Mouse (Mus musculus) forebrain, embryonic 13.5 days (tissue): Measurements from ENCODE around the gene Me1. TPM values are rescaled to one million over a fixed set of nuclear protein-coding genes. Genes with fewer than 3 reads are reported as not detected.

Experiments
- ATAC-seq: fragments of 200-750 bp; cut with Nextera tagmentation; 2 replicates; pipeline ENCODE4 v1.8.0; 2017
- H3K27ac ChIP-seq: fragments of 300-500 bp; sonication (generic); 2 replicates; pipeline ENCODE4 v1.5.1; 2015; ENCODE audit warnings: inconsistent platforms, mild to moderate bottlenecking, moderate library complexity
- H3K27me3 ChIP-seq: fragments of 300-500 bp; sonication (generic); 2 replicates; pipeline ENCODE4 v1.6.1; 2015; ENCODE audit warnings: mild to moderate bottlenecking, inconsistent platforms
- H3K36me3 ChIP-seq: fragments of 300-500 bp; sonication (generic); 2 replicates; pipeline ENCODE4 v1.6.1; 2015; ENCODE audit warnings: mild to moderate bottlenecking, inconsistent platforms; ENCODE audit not compliant: poor library complexity, severe bottlenecking
- H3K4me1 ChIP-seq: fragments of 300-500 bp; sonication (generic); 2 replicates; pipeline ENCODE4 v1.6.1; 2015; ENCODE audit warnings: inconsistent platforms
- H3K4me2 ChIP-seq: fragments of 300-500 bp; sonication (generic); 2 replicates; pipeline ENCODE4 v1.6.1; 2015; ENCODE audit warnings: inconsistent platforms, mild to moderate bottlenecking, moderate library complexity
- H3K4me3 ChIP-seq: fragments of 300-500 bp; sonication (generic); 2 replicates; pipeline ENCODE4 v1.5.1; 2015; ENCODE audit warnings: mild to moderate bottlenecking, inconsistent platforms
- H3K9ac ChIP-seq: fragments of 300-500 bp; sonication (generic); 2 replicates; pipeline ENCODE4 v1.6.1; 2015; ENCODE audit warnings: mild to moderate bottlenecking, inconsistent platforms
- H3K9me3 ChIP-seq: fragments of 300-500 bp; sonication (generic); replicated peaks from 2 replicates; pipeline ENCODE4 v1.6.1; 2016; ENCODE audit warnings: inconsistent platforms
- WGBS: fragments of 180-500 bp; shearing (Covaris S2); methylation state at CpG from one replicate; pipeline ENCODE4 v1.1.7; 2015; 5-methylcytosine and 5-hydroxymethylcytosine counted together
- polyA plus RNA-seq: library from polyadenylated mRNA; unstranded; fragments of >200 nt; fragmentation: Nextera tagmentation; extraction: Ambion mirVana; gene quantifications from 2 replicates; pipeline ENCODE4 v1.2.1, GENCODE M21; 2015

The Me1 gene
- polyA plus RNA-seq, result 8.1 and 9.5 TPM in 2 replicates

- Histone ChIP-seq H3K9me3 (no peaks in the 10 kb centered on the region), H3K4me2 (peak within 1 kb of the TSS; percentile 90), H3K36me3 (no peaks in the 10 kb centered on the region), H3K4me3 (peak within 1 kb of the TSS; percentile 78), H3K4me1 (peaks cover 6% of the 10 kb centered on the region; the same call in 1 of the 2 replicates), H3K27me3 (no peaks in the 10 kb centered on the region), H3K27ac (no peak within 1 kb of the TSS), H3K9ac (peak within 1 kb of the TSS; percentile 81)
- peak; percentile 86 for ATAC-seq
- under 1% methylated on average over 34 of the region's 46 CpGs for WGBS
Observed at GRCm38 (mm10) chr9:86695818-86696261, at the start of gene Me1. TSS of gene Me1 (minus strand) at chr9:86695953.

DNA sequence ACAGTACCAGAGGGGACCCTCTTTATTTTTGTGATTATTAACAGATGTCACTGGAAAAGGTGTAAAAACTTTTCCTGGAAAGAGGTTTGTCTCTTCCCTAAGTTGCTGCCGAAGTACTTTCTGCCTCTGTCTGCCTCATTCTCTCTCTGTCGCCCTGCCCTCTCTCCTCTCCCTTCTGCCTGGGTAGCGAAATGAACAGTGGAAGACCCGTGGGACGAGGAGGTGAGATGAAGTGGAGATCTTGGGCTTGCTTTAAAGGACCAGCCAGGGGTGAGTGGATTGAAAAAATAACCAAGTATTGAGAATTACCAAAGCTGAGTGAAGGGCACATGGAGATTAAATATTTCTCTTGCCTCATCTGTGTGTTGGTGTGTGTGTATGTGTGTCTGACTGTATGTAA lies 48.3 kb upstream of the Me1 start:
- Histone ChIP-seq H3K9me3 (no peaks in the 10 kb centered on the region), H3K27ac (no peak overlapping the region), H3K4me1 (peaks cover 10% of the 10 kb centered on the region), H3K36me3 (no peaks in the 10 kb centered on the region), H3K9ac (no peak overlapping the region), H3K27me3 (peaks cover 4% of the 10 kb centered on the region; the same call in 1 of the 2 replicates), H3K4me3 (peak overlapping the region; percentile 33; the same call in 1 of the 2 replicates), H3K4me2 (peak overlapping the region; percentile 64; the same call in 1 of the 2 replicates)
- WGBS, result 35% methylated on average over 5 of the region's 5 CpGs
- ATAC-seq, result no peak

DNA sequence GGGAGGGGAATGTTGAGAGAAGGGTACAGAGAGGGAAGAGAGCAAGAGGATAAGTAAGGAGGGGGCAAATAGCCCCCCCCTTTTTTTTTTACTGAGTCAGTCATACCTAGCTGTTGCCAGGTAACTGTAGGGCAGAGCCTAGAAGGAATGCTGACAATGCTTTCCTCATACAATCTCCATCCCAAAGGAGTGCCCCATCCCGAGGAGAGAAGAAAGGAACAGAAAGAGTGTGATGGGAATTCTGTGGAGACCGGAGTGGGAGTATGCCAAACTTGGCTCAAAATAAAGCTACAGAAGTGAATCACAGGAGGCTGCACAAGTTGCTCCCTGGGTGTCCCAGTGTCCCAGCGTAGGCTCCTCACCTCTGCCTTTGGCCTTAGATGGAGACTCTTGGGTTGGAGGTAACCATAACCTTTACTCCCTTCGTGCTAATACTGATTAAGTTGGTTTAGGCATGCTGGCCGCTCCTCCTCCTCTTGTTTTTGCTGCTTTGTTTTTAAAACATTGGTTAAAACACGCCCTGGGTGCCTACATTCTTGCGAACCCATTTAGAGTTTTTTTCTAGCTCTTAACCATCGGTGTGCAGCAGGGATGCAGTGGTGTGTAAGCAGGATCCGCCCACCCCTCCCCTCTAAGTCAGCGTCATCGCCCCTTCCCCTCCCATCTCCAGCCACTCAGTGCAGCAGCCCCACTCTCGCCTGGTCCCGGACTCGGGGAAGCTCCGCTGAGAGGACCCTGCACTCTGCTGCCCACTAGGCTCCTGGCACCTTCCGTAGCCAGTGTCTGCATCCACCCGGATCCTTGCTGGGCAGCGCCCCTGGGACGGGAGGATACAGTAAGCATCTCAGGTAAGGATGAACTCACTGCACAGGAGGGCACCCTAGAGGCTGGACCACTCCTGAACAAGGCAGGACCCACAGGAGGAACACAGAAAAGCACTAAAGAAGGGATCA lies 47.5 kb upstream of the Me1 start, which contains the start of gene Prss35:
Gene Prss35 (plus strand): TSS at position 691 of the 953 bp plus-strand sequence.
- Histone ChIP-seq H3K4me2 (peak within 1 kb of the TSS; percentile 64), H3K4me3 (peak within 1 kb of the TSS; percentile 33), H3K9ac (peak within 1 kb of the TSS; percentile 48; the same call in 1 of the 2 replicates), H3K27me3 (peaks cover 4% of the 10 kb centered on the region; the same call in 1 of the 2 replicates), H3K9me3 (no peaks in the 10 kb centered on the region), H3K27ac (no peak within 1 kb of the TSS), H3K36me3 (no peaks in the 10 kb centered on the region), H3K4me1 (peaks cover 10% of the 10 kb centered on the region)
- ATAC-seq, result peak; percentile 80
- 1% methylated on average over 19 of the region's 19 CpGs for WGBS

DNA sequence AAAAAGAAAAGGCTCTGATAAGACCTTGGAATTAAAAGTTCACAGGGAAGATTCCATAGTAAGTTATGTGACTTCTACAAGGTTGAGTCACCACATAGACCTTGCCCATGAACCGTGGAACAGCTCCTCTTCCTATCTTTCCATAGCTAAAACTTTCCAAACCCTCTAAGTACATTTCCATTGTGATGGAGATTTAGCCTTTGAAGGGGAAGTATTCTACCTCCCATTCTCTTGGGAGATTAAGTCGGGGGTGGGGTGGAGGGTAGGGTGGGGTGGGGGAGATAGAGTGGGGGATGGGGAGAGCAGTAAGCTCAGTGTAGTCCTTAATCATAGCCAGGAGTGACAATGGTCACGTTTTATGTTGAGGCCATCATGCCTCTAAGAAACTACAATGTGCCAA lies 44.2 kb upstream of the Me1 start:
- Histone ChIP-seq H3K27me3 (peaks cover 4% of the 10 kb centered on the region; the same call in 1 of the 2 replicates), H3K9ac (no peak overlapping the region), H3K4me3 (no peak overlapping the region), H3K9me3 (no peaks in the 10 kb centered on the region), H3K27ac (no peak overlapping the region), H3K4me1 (peaks cover 10% of the 10 kb centered on the region), H3K36me3 (no peaks in the 10 kb centered on the region), H3K4me2 (no peak overlapping the region)
- 12% methylated on average over 3 of the region's 3 CpGs for WGBS
- ATAC-seq, result no peak

DNA sequence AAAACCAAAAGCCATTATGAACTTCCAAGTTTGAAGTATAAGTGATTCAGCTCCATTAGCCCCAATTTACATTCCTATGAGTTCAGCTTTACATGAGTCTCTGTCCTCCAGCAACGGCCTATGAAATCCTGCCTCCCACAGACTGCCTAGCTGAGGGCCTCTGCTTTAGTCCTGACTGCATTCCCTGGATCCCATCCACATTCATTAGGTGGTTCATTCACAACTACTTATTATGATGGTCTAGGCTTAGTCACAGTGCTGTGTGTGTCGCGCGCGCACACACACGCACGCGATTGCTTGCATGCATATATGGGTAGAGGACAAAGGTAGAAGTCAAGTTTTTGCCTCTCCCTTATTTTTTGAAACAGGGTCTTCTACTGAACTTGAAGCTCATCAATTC lies 43.0 kb upstream of the Me1 start:
- Histone ChIP-seq H3K4me3 (no peak overlapping the region), H3K27me3 (no peaks in the 10 kb centered on the region), H3K9ac (no peak overlapping the region), H3K9me3 (no peaks in the 10 kb centered on the region), H3K4me2 (no peak overlapping the region), H3K4me1 (peaks cover 10% of the 10 kb centered on the region), H3K27ac (no peak overlapping the region), H3K36me3 (no peaks in the 10 kb centered on the region)
- ATAC-seq, result no peak
- 84% methylated on average over 8 of the region's 8 CpGs for WGBS

GRCm38 (mm10) chr9:86738067-86738466 lies 42.3 kb upstream of the Me1 start:
- H3K9me3 ChIP-seq, result no peaks in the 10 kb centered on the region
- ATAC-seq, result no peak
- H3K36me3 ChIP-seq, result no peaks in the 10 kb centered on the region
- 94% methylated on average over 1 of the region's 1 CpGs for WGBS
- no peak overlapping the region for H3K9ac ChIP-seq
- no peak overlapping the region for H3K4me2 ChIP-seq
- H3K4me1 ChIP-seq, result peaks cover 3% of the 10 kb centered on the region
- H3K27ac ChIP-seq, result no peak overlapping the region
- H3K27me3 ChIP-seq, result no peaks in the 10 kb centered on the region
- H3K4me3 ChIP-seq, result no peak overlapping the region

- no peaks in the 10 kb centered on the region for H3K27me3 ChIP-seq
- no peak for ATAC-seq
- no peak overlapping the region for H3K4me2 ChIP-seq
- no peak overlapping the region for H3K27ac ChIP-seq
- no peak overlapping the region for H3K9ac ChIP-seq
- no peaks in the 10 kb centered on the region for H3K9me3 ChIP-seq
- H3K36me3 ChIP-seq, result no peaks in the 10 kb centered on the region
- 98% methylated on average over 4 of the region's 4 CpGs for WGBS
- no peak overlapping the region for H3K4me3 ChIP-seq
- no peaks in the 10 kb centered on the region for H3K4me1 ChIP-seq
Observed at GRCm38 (mm10) chr9:86736991-86737390, 41.2 kb upstream of the Me1 start.

GRCm38 (mm10) chr9:86734795-86735194 lies 39.0 kb upstream of the Me1 start:
- H3K4me1 ChIP-seq, result no peaks in the 10 kb centered on the region
- no peaks in the 10 kb centered on the region for H3K36me3 ChIP-seq
- 81% methylated on average over 9 of the region's 9 CpGs for WGBS
- ATAC-seq, result no peak
- H3K9ac ChIP-seq, result no peak overlapping the region
- no peak overlapping the region for H3K4me2 ChIP-seq
- H3K4me3 ChIP-seq, result no peak overlapping the region
- no peaks in the 10 kb centered on the region for H3K27me3 ChIP-seq
- H3K9me3 ChIP-seq, result no peaks in the 10 kb centered on the region
- H3K27ac ChIP-seq, result no peak overlapping the region

DNA sequence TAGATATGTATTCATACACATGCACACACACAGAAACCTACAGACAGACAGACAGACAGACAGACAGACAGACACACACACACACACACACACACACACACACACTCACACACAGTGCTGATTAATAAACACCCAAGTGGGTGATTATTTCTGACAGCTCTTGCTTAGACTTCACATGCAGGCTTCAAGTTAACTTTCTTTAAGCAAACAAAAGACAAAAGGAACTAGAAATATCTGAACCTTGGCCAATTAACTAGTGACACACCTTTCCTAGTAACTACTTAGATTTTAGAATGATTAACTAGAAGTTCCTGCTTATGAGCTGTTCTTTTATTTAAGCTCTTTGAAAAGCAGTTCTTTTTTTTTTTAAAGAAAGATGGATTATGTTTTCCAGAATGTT lies 38.6 kb upstream of the Me1 start:
- no peaks in the 10 kb centered on the region for H3K27me3 ChIP-seq
- no peaks in the 10 kb centered on the region for H3K36me3 ChIP-seq
- H3K9ac ChIP-seq, result no peak overlapping the region
- H3K9me3 ChIP-seq, result no peaks in the 10 kb centered on the region
- no peak for ATAC-seq
- no peak overlapping the region for H3K4me3 ChIP-seq
- no peak overlapping the region for H3K4me2 ChIP-seq
- H3K27ac ChIP-seq, result no peak overlapping the region
- H3K4me1 ChIP-seq, result no peaks in the 10 kb centered on the region

DNA sequence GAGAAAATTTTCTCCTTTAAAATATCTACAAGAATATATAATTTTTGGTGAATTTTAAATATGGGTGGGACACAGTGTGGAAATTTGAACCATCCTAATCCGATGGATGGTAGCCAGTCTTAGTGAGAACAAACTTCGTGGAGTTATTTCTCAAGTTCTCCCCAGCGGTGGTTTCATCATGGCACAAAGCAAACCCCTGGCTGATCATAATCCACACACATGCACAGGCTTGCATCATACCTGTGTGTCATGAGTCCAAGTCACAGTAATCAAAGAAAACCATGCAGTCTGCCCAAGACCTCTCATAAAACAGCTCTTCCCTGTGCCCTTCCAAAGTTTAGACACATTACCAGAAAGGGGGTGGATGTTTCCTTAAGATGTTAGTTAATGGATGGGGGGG lies 34.1 kb upstream of the Me1 start:
- WGBS, result 93% methylated on average over 3 of the region's 3 CpGs

DNA sequence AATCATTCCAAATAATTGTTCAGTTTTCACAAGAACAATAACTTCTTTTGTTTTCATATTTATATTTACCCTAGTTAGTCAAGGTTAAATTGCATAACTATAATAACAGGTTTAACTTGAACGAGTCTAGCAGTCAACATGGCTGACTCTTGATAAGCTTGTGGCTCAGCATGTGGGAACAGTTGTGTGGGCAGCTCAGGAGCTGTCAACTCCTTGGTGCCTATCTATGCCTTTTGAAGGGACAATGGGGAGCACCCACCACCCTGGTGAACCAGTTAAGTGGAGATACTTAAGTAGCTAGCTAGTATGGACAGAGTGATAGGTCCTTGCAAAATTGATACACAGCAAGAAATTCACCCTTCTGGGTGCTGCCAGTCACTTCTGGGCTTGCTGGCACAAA lies 33.3 kb upstream of the Me1 start:
- H3K27ac ChIP-seq, result no peak overlapping the region
- no peaks in the 10 kb centered on the region for H3K27me3 ChIP-seq
- no peaks in the 10 kb centered on the region for H3K9me3 ChIP-seq
- 63% methylated on average over 1 of the region's 1 CpGs for WGBS
- no peaks in the 10 kb centered on the region for H3K36me3 ChIP-seq
- no peak for ATAC-seq
- no peak overlapping the region for H3K4me2 ChIP-seq
- H3K4me3 ChIP-seq, result no peak overlapping the region
- H3K4me1 ChIP-seq, result peaks cover 10% of the 10 kb centered on the region
- H3K9ac ChIP-seq, result no peak overlapping the region

More for the DNA sequence above, 34.1 kb upstream of the Me1 start:
- no peaks in the 10 kb centered on the region for H3K36me3 ChIP-seq
- H3K9me3 ChIP-seq, result no peaks in the 10 kb centered on the region
- H3K9ac ChIP-seq, result no peak overlapping the region
- peaks cover 10% of the 10 kb centered on the region for H3K4me1 ChIP-seq
- no peak for ATAC-seq
- no peak overlapping the region for H3K27ac ChIP-seq
- H3K27me3 ChIP-seq, result no peaks in the 10 kb centered on the region
- no peak overlapping the region for H3K4me2 ChIP-seq
- no peak overlapping the region for H3K4me3 ChIP-seq

DNA sequence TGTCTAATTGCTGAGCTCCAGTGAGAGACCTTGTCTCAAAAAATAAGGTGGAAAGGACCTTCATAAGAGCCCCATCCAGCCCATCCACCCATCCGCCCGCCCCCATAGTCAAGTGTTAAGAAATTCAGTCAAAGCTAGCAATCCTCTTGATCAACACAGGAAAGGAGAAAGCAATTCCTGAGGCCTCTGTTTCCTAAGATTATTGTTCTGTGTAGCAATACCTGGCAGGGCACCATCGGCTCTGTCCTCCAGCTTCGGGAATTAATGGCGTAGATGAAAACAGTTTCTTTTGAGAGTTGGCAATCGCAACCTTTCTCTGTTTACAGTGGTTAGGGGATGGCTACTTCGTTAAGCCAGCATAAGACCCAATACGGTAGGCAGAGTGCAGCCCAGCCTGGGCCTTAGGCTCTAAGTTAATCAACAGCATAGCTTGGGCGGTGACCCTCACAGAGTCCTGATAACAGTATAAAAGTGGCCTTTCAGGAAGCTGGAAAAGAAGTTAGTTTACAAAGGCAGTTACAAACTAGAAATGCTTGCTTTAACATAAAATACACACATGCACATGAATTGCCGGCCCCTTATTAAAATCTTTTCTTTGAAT lies 32.6 kb upstream of the Me1 start:
- H3K27me3 ChIP-seq, result no peaks in the 10 kb centered on the region
- ATAC-seq, result no peak
- no peaks in the 10 kb centered on the region for H3K36me3 ChIP-seq
- peaks cover 10% of the 10 kb centered on the region for H3K4me1 ChIP-seq
- H3K27ac ChIP-seq, result no peak overlapping the region
- no peak overlapping the region for H3K4me2 ChIP-seq
- no peaks in the 10 kb centered on the region for H3K9me3 ChIP-seq
- no peak overlapping the region for H3K9ac ChIP-seq
- WGBS, result 72% methylated on average over 10 of the region's 10 CpGs
- H3K4me3 ChIP-seq, result no peak overlapping the region
